15 mouse cellular contexts compared by ENCODE assay signal in the genomic region with DNA sequence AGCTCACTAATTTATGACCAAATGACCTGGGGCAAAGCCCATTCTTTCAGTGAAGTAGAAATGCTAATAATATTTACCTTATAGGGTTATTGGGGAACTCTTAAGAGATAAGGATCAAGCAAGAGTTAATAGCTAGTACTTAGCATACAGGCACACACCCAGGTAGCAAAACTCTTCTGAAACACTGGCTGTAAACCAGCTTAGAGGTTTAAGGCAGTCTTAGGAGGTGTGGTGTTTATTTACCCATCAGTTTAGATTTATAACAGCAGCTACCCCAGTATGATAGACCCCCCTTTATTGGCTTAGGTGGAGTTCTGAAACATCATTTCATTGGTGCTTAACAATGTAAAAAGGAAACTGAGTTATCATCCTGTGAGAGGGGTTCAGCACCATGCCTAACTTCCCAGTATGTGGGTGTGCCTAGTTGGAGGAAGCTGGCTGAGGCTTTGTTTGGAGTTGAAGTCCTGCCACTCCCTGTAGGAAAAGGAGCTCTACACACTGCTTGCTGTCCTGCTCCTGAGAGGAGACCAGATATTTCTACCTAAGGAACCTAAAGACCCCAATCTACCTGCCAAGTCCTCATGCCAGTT.
DNase-seq lines count a peak whose midpoint lies in the region; ATAC-seq and TF ChIP-seq lines count a peak whose summit lies in the region.
"Had no signal": no experiment of that assay in that cellular context is flagged by ENCODE, and none has a peak within 500 bp of the region (broad histone marks: within the 10 kb centered on the region; RNA-seq: fewer than 3 reads in every experiment).

No protein-coding gene starts in this region.

- H3K4me3 ChIP-seq in heart, embryonic 10.5 days, result no peak overlapping the region
- H3K4me3 ChIP-seq in layer of hippocampus, adult 2 months, result no peak overlapping the region
- H3K4me3 ChIP-seq in stomach, embryonic 16.5 days (replicated peaks; ENCODE audit: low read length), result no peak overlapping the region
- no peak overlapping the region for H3K4me3 ChIP-seq in hindbrain, embryonic 16.5 days (ENCODE audit: low read length)
- H3K4me3 ChIP-seq: heart, embryonic 15.5 days; hindbrain, embryonic 15.5 days; limb, embryonic 10.5 days; liver, embryonic 15.5 days; midbrain, embryonic 12.5 days had no signal

- DNase-seq in heart, adult 11 months, result peak; percentile 95
- no peak for DNase-seq in heart, embryonic 10.5 days (ENCODE audit: low spot score)
- DNase-seq in layer of hippocampus, adult 2 months (ENCODE audit: low spot score in 2 of 2), result no peak
- no peak for DNase-seq in layer of hippocampus, adult 11-12 months (ENCODE audit: low spot score)
- DNase-seq in large intestine, adult 2 months (ENCODE audit: low read depth, low spot score), result peak; percentile 62
- DNase-seq in c-Kit-positive CD71-positive TER-119-positive erythroid progenitor cells, embryonic 14.5 days (ENCODE audit: low spot score), result no peak
- DNase-seq: cerebellum, adult 8-10 months had no signal

- H3K4me1 ChIP-seq in heart, embryonic 10.5 days, result peaks cover 34% of the 10 kb centered on the region
- H3K4me1 ChIP-seq in stomach, embryonic 16.5 days (ENCODE audit: control insufficient read depth, insufficient read depth, low read length), result peaks cover 26% of the 10 kb centered on the region; the same call in 1 of the 2 replicates
- peaks cover 10% of the 10 kb centered on the region for H3K4me1 ChIP-seq in hindbrain, embryonic 16.5 days (ENCODE audit: control insufficient read depth, insufficient read depth, low read depth, low read length)
- H3K4me1 ChIP-seq: midbrain, embryonic 12.5 days had no signal

- H3K4me2 ChIP-seq in stomach, embryonic 16.5 days (ENCODE audit: low read depth, low read length), result no peak overlapping the region
- no peak overlapping the region for H3K4me2 ChIP-seq in hindbrain, embryonic 16.5 days (ENCODE audit: low read length)
- H3K4me2 ChIP-seq: heart, embryonic 15.5 days; hindbrain, embryonic 15.5 days; liver, embryonic 15.5 days; midbrain, embryonic 12.5 days had no signal

- no peaks in the 10 kb centered on the region for H3K27me3 ChIP-seq in heart, embryonic 10.5 days (ENCODE audit: insufficient read depth, poor library complexity, severe bottlenecking)
- no peaks in the 10 kb centered on the region for H3K27me3 ChIP-seq in stomach, embryonic 16.5 days (ENCODE audit: control insufficient read depth, insufficient read depth, low read length)
- H3K27me3 ChIP-seq in hindbrain, embryonic 16.5 days (replicated peaks; ENCODE audit: control insufficient read depth, insufficient read depth, low read length), result no peaks in the 10 kb centered on the region
- H3K27me3 ChIP-seq: heart, embryonic 15.5 days; hindbrain, embryonic 15.5 days; liver, embryonic 15.5 days; midbrain, embryonic 12.5 days had no signal

- H3K36me3 ChIP-seq in heart, embryonic 10.5 days, result no peaks in the 10 kb centered on the region
- H3K36me3 ChIP-seq in stomach, embryonic 16.5 days (ENCODE audit: control insufficient read depth, insufficient read depth, low read length), result no peaks in the 10 kb centered on the region
- H3K36me3 ChIP-seq in hindbrain, embryonic 16.5 days (ENCODE audit: control insufficient read depth, insufficient read depth, low read length), result no peaks in the 10 kb centered on the region
- H3K36me3 ChIP-seq: heart, embryonic 15.5 days; hindbrain, embryonic 15.5 days; limb, embryonic 10.5 days; liver, embryonic 15.5 days; midbrain, embryonic 12.5 days had no signal

- H3K9ac ChIP-seq in stomach, embryonic 16.5 days (ENCODE audit: low read length), result no peak overlapping the region
- no peak overlapping the region for H3K9ac ChIP-seq in hindbrain, embryonic 16.5 days (ENCODE audit: low read depth, low read length)
- H3K9ac ChIP-seq: heart, embryonic 15.5 days; hindbrain, embryonic 15.5 days; liver, embryonic 15.5 days; midbrain, embryonic 12.5 days had no signal

- TF ChIP-seq CTCF in layer of hippocampus, adult 2 months (conservative IDR thresholded peaks at IDR 0.05), result no peak

- no peak overlapping the region for H3K27ac ChIP-seq in heart, embryonic 10.5 days
- peak overlapping the region; percentile 67 for H3K27ac ChIP-seq in layer of hippocampus, adult 2 months
- H3K27ac ChIP-seq in stomach, embryonic 16.5 days (ENCODE audit: low read length), result peak overlapping the region; percentile 34; the same call in 1 of the 2 replicates
- H3K27ac ChIP-seq in hindbrain, embryonic 16.5 days (ENCODE audit: low read depth, low read length), result no peak overlapping the region
- H3K27ac ChIP-seq: heart, embryonic 15.5 days; hindbrain, embryonic 15.5 days; limb, embryonic 10.5 days; liver, embryonic 15.5 days; midbrain, embryonic 12.5 days had no signal

- H3K9me3 ChIP-seq in heart, embryonic 10.5 days, result no peaks in the 10 kb centered on the region
- H3K9me3 ChIP-seq in stomach, embryonic 16.5 days (replicated peaks; ENCODE audit: control insufficient read depth, low read length), result no peaks in the 10 kb centered on the region
- H3K9me3 ChIP-seq in hindbrain, embryonic 16.5 days (ENCODE audit: control insufficient read depth, low read length), result no peaks in the 10 kb centered on the region
- H3K9me3 ChIP-seq: heart, embryonic 15.5 days; hindbrain, embryonic 15.5 days; limb, embryonic 10.5 days; liver, embryonic 15.5 days; midbrain, embryonic 12.5 days had no signal

- ATAC-seq in stomach, embryonic 16.5 days (ENCODE audit: insufficient read depth, low FRiP score), result 0 out of 2 replicates have a peak, but pooled peaks have one; percentile 33
- ATAC-seq in hindbrain, embryonic 16.5 days, result no peak
- ATAC-seq: activated CD4-positive, CD25-positive, alpha-beta regulatory T cell, adult 4 months had no signal

Comparison
In these comparisons a context has a peak if more than half of its experiments do, and no peak if none do; other contexts are left out.
1. DNase-seq: peak in heart, adult 11 months (single experiment) and large intestine, adult 2 months (single experiment); none in heart, embryonic 10.5 days (single experiment), layer of hippocampus, adult 2 months (0 of 2), layer of hippocampus, adult 11-12 months (single experiment) and c-Kit-positive CD71-positive TER-119-positive erythroid progenitor cells, embryonic 14.5 days (single experiment).
2. H3K27ac ChIP-seq: peak in layer of hippocampus, adult 2 months (single experiment) and stomach, embryonic 16.5 days (single experiment); none in heart, embryonic 10.5 days (single experiment) and hindbrain, embryonic 16.5 days (single experiment).